Mouse (Mus musculus) thymus, adult 18-20 months (tissue): Measurements from ENCODE around the gene Inf2.
A peak's percentile ranks its signal among the peaks of the same experiment; 100 is the strongest.

Source experiments
- DNase-seq, 2 experiments: peaks; one replicate each; pipeline ENCODE4 v3.0.0; 2022; ENCODE audit warnings: mixed read lengths in 2 of 2

The Inf2 gene

GRCm38 (mm10) chr12:112588426-112589256 lies at the start of gene Inf2:
Gene Inf2, plus strand, starts transcription at chr12:112588784.
- DNase-seq, result peak; percentile 68 to 69

GRCm38 (mm10) chr12:112539466-112539965 lies 49.1 kb upstream of the Inf2 start:
- no peak for DNase-seq

GRCm38 (mm10) chr12:112540321-112540720 lies 48.3 kb upstream of the Inf2 start:
- no peak for DNase-seq

- no peak for DNase-seq
These were observed 47.0 kb upstream of the Inf2 start for GRCm38 (mm10) chr12:112541483-112542091.

GRCm38 (mm10) chr12:112542257-112542919 lies 46.2 kb upstream of the Inf2 start:
- DNase-seq, result no peak

GRCm38 (mm10) chr12:112542920-112543300 lies 45.7 kb upstream of the Inf2 start:
- peak; percentile 35 to 42 for DNase-seq

GRCm38 (mm10) chr12:112543941-112544340 lies 44.6 kb upstream of the Inf2 start:
- DNase-seq, result no peak

GRCm38 (mm10) chr12:112544946-112545701 lies 43.5 kb upstream of the Inf2 start:
- no peak for DNase-seq

GRCm38 (mm10) chr12:112546110-112546509 lies 42.5 kb upstream of the Inf2 start:
- no peak for DNase-seq

- no peak for DNase-seq
These were observed 39.3 kb upstream of the Inf2 start for GRCm38 (mm10) chr12:112549287-112549686.

GRCm38 (mm10) chr12:112551861-112552375 lies 36.7 kb upstream of the Inf2 start:
- DNase-seq, result peak; percentile 60 to 65

- no peak for DNase-seq
These were observed 36.1 kb upstream of the Inf2 start for GRCm38 (mm10) chr12:112552520-112552919.

- DNase-seq, result no peak
These were observed 33.7 kb upstream of the Inf2 start for GRCm38 (mm10) chr12:112554900-112555299.

GRCm38 (mm10) chr12:112556531-112557060 lies 32.0 kb upstream of the Inf2 start:
- no peak for DNase-seq

- no peak for DNase-seq
These were observed 31.4 kb upstream of the Inf2 start for GRCm38 (mm10) chr12:112557219-112557618.

- DNase-seq, result no peak
These were observed 29.4 kb upstream of the Inf2 start for GRCm38 (mm10) chr12:112559231-112559630.

GRCm38 (mm10) chr12:112559671-112560070 lies 28.9 kb upstream of the Inf2 start:
- DNase-seq, result no peak

- DNase-seq, result no peak
These were observed 28.3 kb upstream of the Inf2 start for GRCm38 (mm10) chr12:112560176-112560797.

- no peak for DNase-seq
These were observed 27.4 kb upstream of the Inf2 start for GRCm38 (mm10) chr12:112561163-112561562.

GRCm38 (mm10) chr12:112562462-112562861 lies 26.1 kb upstream of the Inf2 start:
- DNase-seq, result no peak

- DNase-seq, result no peak
These were observed 25.6 kb upstream of the Inf2 start for GRCm38 (mm10) chr12:112563011-112563410.

- DNase-seq, result no peak
These were observed 18.4 kb upstream of the Inf2 start for GRCm38 (mm10) chr12:112570160-112570559.
